Mouse (Mus musculus) heart, adult 2 months (tissue): ENCODE data around the gene Tspear.

Experiments used
- CTCF ChIP-seq: fragments of 200-600 bp; IDR thresholded peaks from 2 replicates; pipeline ENCODE4 v1.8.1; 2022; ENCODE audit warnings: antibody characterized with exemption, mild to moderate bottlenecking, moderate library complexity
- POLR2A ChIP-seq: fragments of 200-500 bp; IDR thresholded peaks from 2 replicates; pipeline ENCODE4 v1.6.1; 2011; ENCODE audit warnings: mild to moderate bottlenecking, low read depth, low read length, control low read depth; ENCODE audit not compliant: insufficient read depth

- no peak for TF ChIP-seq CTCF
- TF ChIP-seq POLR2A: no peak
Observed at GRCm38 (mm10) chr10:77798921-77799508, 112.6 kb downstream of the Tspear start, which contains the start of gene Gm19668.
